9 mouse cellular contexts compared by ENCODE assay signal in the genomic region with DNA sequence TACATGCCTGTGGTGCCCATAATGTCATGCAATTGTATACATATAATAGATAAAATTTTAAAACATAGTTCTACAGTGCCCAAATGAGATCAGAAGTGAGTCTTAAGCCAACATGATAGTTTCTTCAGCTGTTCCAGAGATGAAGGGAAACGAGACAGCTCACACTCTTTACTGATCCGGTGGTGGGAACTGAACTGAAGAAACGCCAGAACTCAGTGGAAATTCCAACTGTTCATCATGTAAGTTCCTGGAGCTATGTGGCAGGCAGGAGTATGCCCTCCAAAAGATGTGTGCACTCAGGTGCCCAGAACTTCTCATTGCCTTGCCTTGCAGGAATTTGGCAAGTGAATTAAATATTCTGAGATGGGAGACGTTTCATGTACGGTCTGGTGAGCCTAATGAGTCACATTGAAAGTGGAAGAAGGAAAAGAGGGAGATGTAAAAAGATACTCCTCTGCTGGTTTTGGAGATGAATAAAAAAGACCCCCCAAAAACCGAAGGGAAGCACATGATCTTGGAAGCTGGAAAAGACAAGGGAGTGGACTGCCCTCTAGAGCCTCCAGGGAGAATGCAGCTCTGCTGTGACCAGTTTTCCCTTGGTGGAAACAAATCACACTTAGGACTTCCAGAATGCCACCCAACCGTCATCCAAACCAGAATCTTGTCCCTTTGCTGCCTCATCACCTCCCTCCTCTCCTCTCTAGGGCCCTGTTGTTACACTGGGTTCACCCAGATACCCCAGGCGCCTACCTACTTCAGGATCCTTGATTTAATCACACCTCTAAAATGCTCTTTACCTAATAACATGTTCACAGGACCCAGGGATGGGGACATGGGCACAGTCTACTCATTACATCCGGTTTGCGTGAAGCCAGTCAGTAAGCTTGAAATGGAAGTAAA. TPM values are rescaled to one million over a fixed set of nuclear protein-coding genes. Genes with fewer than 3 reads are reported as not detected.
DNase-seq lines count a peak whose midpoint lies in the region; ATAC-seq and TF ChIP-seq lines count a peak whose summit lies in the region.
"Had no signal": no experiment of that assay in that cellular context is flagged by ENCODE, and none has a peak within 500 bp of the region (broad histone marks: within the 10 kb centered on the region; RNA-seq: fewer than 3 reads in every experiment).

No protein-coding gene starts in this region.

- no peak overlapping the region for H3K4me3 ChIP-seq in hindbrain, embryonic 11.5 days (ENCODE audit: low read depth, low read length)
- H3K4me3 ChIP-seq in hindbrain, embryonic 13.5 days: no peak overlapping the region
- no peak overlapping the region for H3K4me3 ChIP-seq in midbrain, postnatal 0 days (ENCODE audit: low read depth, low read length)
- H3K4me3 ChIP-seq: limb, embryonic 13.5 days had no signal

- H3K4me1 ChIP-seq in hindbrain, embryonic 11.5 days (replicated peaks; ENCODE audit: control insufficient read depth, insufficient read depth, low read length): 0 out of 2 replicates have a peak, but pooled peaks cover 2% of the 10 kb centered on the region
- H3K4me1 ChIP-seq in hindbrain, embryonic 13.5 days (replicated peaks): peaks cover 32% of the 10 kb centered on the region
- 0 out of 2 replicates have a peak, but pooled peaks cover 5% of the 10 kb centered on the region for H3K4me1 ChIP-seq in midbrain, postnatal 0 days (ENCODE audit: insufficient read depth, low read length)

- DNase-seq in hindbrain, embryonic 11.5 days (ENCODE audit: low spot score): peak; percentile 68
- DNase-seq in ES-CJ7 (ENCODE audit: low read depth, low spot score): peak; percentile 80
- DNase-seq in cerebellum, adult 11-12 months: peak; percentile 52
- DNase-seq in heart, postnatal 10 days: peak; percentile 67 to 74
- peak; percentile 72 to 76 for DNase-seq in left cerebral cortex, postnatal 14 days (ENCODE audit: low spot score in 2 of 2)
- peak; percentile 82 for DNase-seq in midbrain, postnatal 0 days (ENCODE audit: low spot score)
- no peak for DNase-seq in yolk sac, embryonic 10.5 days (ENCODE audit: low spot score)

- H3K36me3 ChIP-seq in hindbrain, embryonic 11.5 days (ENCODE audit: control insufficient read depth, insufficient read depth, low read length): no peaks in the 10 kb centered on the region
- no peaks in the 10 kb centered on the region for H3K36me3 ChIP-seq in hindbrain, embryonic 13.5 days
- no peaks in the 10 kb centered on the region for H3K36me3 ChIP-seq in midbrain, postnatal 0 days (ENCODE audit: insufficient read depth, low read length)
- H3K36me3 ChIP-seq: limb, embryonic 13.5 days had no signal

- H3K27me3 ChIP-seq in hindbrain, embryonic 11.5 days (ENCODE audit: control insufficient read depth, insufficient read depth, low read length): no peaks in the 10 kb centered on the region
- no peaks in the 10 kb centered on the region for H3K27me3 ChIP-seq in hindbrain, embryonic 13.5 days
- H3K27me3 ChIP-seq in midbrain, postnatal 0 days (ENCODE audit: insufficient read depth, low read length): no peaks in the 10 kb centered on the region
- H3K27me3 ChIP-seq: limb, embryonic 13.5 days had no signal

- no peaks in the 10 kb centered on the region for H3K9me3 ChIP-seq in hindbrain, embryonic 11.5 days (ENCODE audit: control insufficient read depth, low read length)
- no peaks in the 10 kb centered on the region for H3K9me3 ChIP-seq in hindbrain, embryonic 13.5 days
- no peaks in the 10 kb centered on the region for H3K9me3 ChIP-seq in midbrain, postnatal 0 days (ENCODE audit: low read length)
- H3K9me3 ChIP-seq: limb, embryonic 13.5 days had no signal

- peak; percentile 88 for TF ChIP-seq CTCF in midbrain, postnatal 0 days (IDR thresholded peaks at IDR 0.05)

- ATAC-seq in hindbrain, embryonic 11.5 days (ENCODE audit: low FRiP score): no peak
- ATAC-seq in hindbrain, embryonic 13.5 days (ENCODE audit: low FRiP score): no peak
- no peak for ATAC-seq in midbrain, postnatal 0 days (ENCODE audit: low FRiP score)

- intact Hi-C loops in heart, postnatal 10 days (cut with DNase I): loop anchor here (1.0 to 5.0 kb wide), 2 partner anchors 160 to 301 kb away; no protein-coding TSS in a partner anchor
- intact Hi-C loops in left cerebral cortex, postnatal 14 days (cut with DNase I): loop anchor here (2.0 to 10.0 kb wide), 2 partner anchors 160 to 298 kb away; no protein-coding TSS in a partner anchor

- H3K4me2 ChIP-seq in hindbrain, embryonic 11.5 days (replicated peaks; ENCODE audit: low read depth, low read length): no peak overlapping the region
- H3K4me2 ChIP-seq in hindbrain, embryonic 13.5 days: no peak overlapping the region
- H3K4me2 ChIP-seq in midbrain, postnatal 0 days (ENCODE audit: low read depth, low read length, poor library complexity, severe bottlenecking): no peak overlapping the region
- H3K4me2 ChIP-seq: limb, embryonic 13.5 days had no signal

- H3K9ac ChIP-seq in hindbrain, embryonic 11.5 days (ENCODE audit: low read depth, low read length): no peak overlapping the region
- H3K9ac ChIP-seq in hindbrain, embryonic 13.5 days: no peak overlapping the region
- H3K9ac ChIP-seq in midbrain, postnatal 0 days (replicated peaks; ENCODE audit: low read length, poor library complexity, severe bottlenecking): no peak overlapping the region
- H3K9ac ChIP-seq: limb, embryonic 13.5 days had no signal

- H3K27ac ChIP-seq in hindbrain, embryonic 11.5 days (ENCODE audit: low read depth, low read length): no peak overlapping the region
- no peak overlapping the region for H3K27ac ChIP-seq in hindbrain, embryonic 13.5 days
- no peak overlapping the region for H3K27ac ChIP-seq in midbrain, postnatal 0 days (ENCODE audit: low read depth, low read length)
- H3K27ac ChIP-seq: limb, embryonic 13.5 days had no signal

- 47% methylated on average over 10 of the region's 10 CpGs for WGBS in hindbrain, embryonic 11.5 days
- WGBS in hindbrain, embryonic 13.5 days: 47% methylated on average over 10 of the region's 10 CpGs
- 42% methylated on average over 10 of the region's 10 CpGs for WGBS in midbrain, postnatal 0 days

RNA-seq across cellular contexts. Expression of a gene that starts 2.2 kb away (rescaled TPM):
- 9.7 and 11.2 TPM in 2 replicates for polyA plus RNA-seq in hindbrain, embryonic 11.5 days (2014; fragmentation: Nextera tagmentation; extraction: Ambion mirVana)
- 9.1 and 11.7 TPM in 2 replicates for polyA plus RNA-seq in hindbrain, embryonic 13.5 days (2015; fragmentation: Nextera tagmentation; extraction: Ambion mirVana)
- 10 to 100 TPM; 24.4 to 27.0 TPM for total RNA-seq in heart, postnatal 10 days (2021)
- 10 to 100 TPM; 19.5 to 25.9 TPM for total RNA-seq in left cerebral cortex, postnatal 14 days (2021)
- 3.2 and 5.2 TPM in 2 replicates for total RNA-seq in midbrain, postnatal 0 days (2014; rRNA removed)
- 7.9 and 8.8 TPM in 2 replicates for polyA plus RNA-seq in midbrain, postnatal 0 days (2015; fragmentation: Nextera tagmentation; extraction: Ambion mirVana)

RNA-seq across cellular contexts. Expression of a gene that starts 3.3 kb away (rescaled TPM):
- polyA plus RNA-seq in hindbrain, embryonic 11.5 days (2014; fragmentation: Nextera tagmentation; extraction: Ambion mirVana): 654 and 669 TPM in 2 replicates
- 793 and 823 TPM in 2 replicates for polyA plus RNA-seq in hindbrain, embryonic 13.5 days (2015; fragmentation: Nextera tagmentation; extraction: Ambion mirVana)
- 100 to 1,000 TPM; 304 to 309 TPM for total RNA-seq in heart, postnatal 10 days (2021)
- total RNA-seq in left cerebral cortex, postnatal 14 days (2021): 100 to 1,000 TPM; 276 TPM
- total RNA-seq in midbrain, postnatal 0 days (2014; rRNA removed): 475 and 586 TPM in 2 replicates
- polyA plus RNA-seq in midbrain, postnatal 0 days (2015; fragmentation: Nextera tagmentation; extraction: Ambion mirVana): 1,006 and 1,130 TPM in 2 replicates

RNA-seq across cellular contexts. Expression of a gene that starts 39.4 kb away (rescaled TPM):
- polyA plus RNA-seq in hindbrain, embryonic 11.5 days (2014; fragmentation: Nextera tagmentation; extraction: Ambion mirVana): 91.4 and 114 TPM in 2 replicates
- 50.2 and 54.0 TPM in 2 replicates for polyA plus RNA-seq in hindbrain, embryonic 13.5 days (2015; fragmentation: Nextera tagmentation; extraction: Ambion mirVana)
- 100 to 1,000 TPM; 102 to 159 TPM for total RNA-seq in heart, postnatal 10 days (2021)
- total RNA-seq in left cerebral cortex, postnatal 14 days (2021): 10 to 100 TPM in 1 of 2 experiments, 1 to 10 TPM in 1; 8.3 to 10.7 TPM
- total RNA-seq in midbrain, postnatal 0 days (2014; rRNA removed): 14.6 and 23.1 TPM in 2 replicates
- 69.3 and 70.3 TPM in 2 replicates for polyA plus RNA-seq in midbrain, postnatal 0 days (2015; fragmentation: Nextera tagmentation; extraction: Ambion mirVana)
